8 mouse cellular contexts compared by ENCODE assay signal in genomic region chr17:81064279-81064978, GRCm38 (mm10). TPM values are rescaled to one million over a fixed set of nuclear protein-coding genes. Genes with fewer than 3 reads are reported as not detected.
A peak's percentile ranks its signal among the peaks of the same experiment; 100 is the strongest.
DNase-seq lines count a peak whose midpoint lies in the region; ATAC-seq and TF ChIP-seq lines count a peak whose summit lies in the region.

No protein-coding gene starts in this region.

- no peaks in the 10 kb centered on the region for H3K9me3 ChIP-seq in hindbrain, embryonic 15.5 days
- no peaks in the 10 kb centered on the region for H3K9me3 ChIP-seq in limb, embryonic 10.5 days (replicated peaks)
- no peaks in the 10 kb centered on the region for H3K9me3 ChIP-seq in midbrain, embryonic 14.5 days (ENCODE audit: control insufficient read depth, low read length)

- H3K27me3 ChIP-seq in hindbrain, embryonic 15.5 days: no peaks in the 10 kb centered on the region
- no peaks in the 10 kb centered on the region for H3K27me3 ChIP-seq in limb, embryonic 10.5 days (ENCODE audit: low read depth, poor library complexity, severe bottlenecking)
- H3K27me3 ChIP-seq in midbrain, embryonic 14.5 days (ENCODE audit: control insufficient read depth, insufficient read depth, low read length): no peaks in the 10 kb centered on the region

- peak overlapping the region; percentile 95 for H3K4me3 ChIP-seq in bone marrow macrophage, adult 2 months (ENCODE audit: insufficient read depth, low read length)
- H3K4me3 ChIP-seq in hindbrain, embryonic 15.5 days: peak overlapping the region; percentile 93
- peak overlapping the region; percentile 91 for H3K4me3 ChIP-seq in limb, embryonic 10.5 days
- H3K4me3 ChIP-seq in midbrain, embryonic 14.5 days (replicated peaks; ENCODE audit: low read depth, low read length): peak overlapping the region; percentile 88

- WGBS in hindbrain, embryonic 15.5 days: 16% methylated on average over 28 of the region's 28 CpGs
- 21% methylated on average over 28 of the region's 28 CpGs for WGBS in limb, embryonic 10.5 days
- 18% methylated on average over 28 of the region's 28 CpGs for WGBS in midbrain, embryonic 14.5 days

- no peaks in the 10 kb centered on the region for H3K36me3 ChIP-seq in hindbrain, embryonic 15.5 days
- peaks cover 25% of the 10 kb centered on the region for H3K36me3 ChIP-seq in limb, embryonic 10.5 days
- H3K36me3 ChIP-seq in midbrain, embryonic 14.5 days (ENCODE audit: control insufficient read depth, insufficient read depth, low read length): no peaks in the 10 kb centered on the region

- peak overlapping the region; percentile 74 for H3K27ac ChIP-seq in bone marrow macrophage, adult 2 months (ENCODE audit: insufficient read depth, low read depth, low read length)
- peak overlapping the region; percentile 79 for H3K27ac ChIP-seq in hindbrain, embryonic 15.5 days (replicated peaks)
- H3K27ac ChIP-seq in limb, embryonic 10.5 days: peak overlapping the region; percentile 97
- peak overlapping the region; percentile 61 for H3K27ac ChIP-seq in midbrain, embryonic 14.5 days (replicated peaks; ENCODE audit: low read depth, low read length)

- H3K4me1 ChIP-seq in bone marrow macrophage, adult 2 months (ENCODE audit: control insufficient read depth, insufficient read depth, low read length): peaks cover 11% of the 10 kb centered on the region
- peaks cover 9% of the 10 kb centered on the region for H3K4me1 ChIP-seq in hindbrain, embryonic 15.5 days (replicated peaks)
- H3K4me1 ChIP-seq in limb, embryonic 10.5 days: peaks cover 7% of the 10 kb centered on the region
- H3K4me1 ChIP-seq in midbrain, embryonic 14.5 days (ENCODE audit: control insufficient read depth, insufficient read depth, low read length): 0 out of 2 replicates have a peak, but pooled peaks cover 4% of the 10 kb centered on the region

- no peak for TF ChIP-seq CTCF in bone marrow macrophage, adult 2 months (IDR thresholded peaks at IDR 0.05; ENCODE audit: low read depth, low read length)

- TF ChIP-seq POLR2A in bone marrow macrophage, adult 2 months (IDR thresholded peaks at IDR 0.05; ENCODE audit: borderline replicate concordance, low read depth, low read length): no peak

- DNase-seq in lung, adult 18-20 months: peak; percentile 4 to 7
- DNase-seq in lung, postnatal 14 days: no peak
- peak; percentile 14 for DNase-seq in fibroblast of lung, adult 2 months (ENCODE audit: low read depth)
- DNase-seq in limb, embryonic 10.5 days (ENCODE audit: low spot score): peak; percentile 35
- no peak for DNase-seq in midbrain, embryonic 14.5 days
- no peak for DNase-seq in spleen, adult 18-20 months

- peak; percentile 87 for ATAC-seq in hindbrain, embryonic 15.5 days (ENCODE audit: low FRiP score, low read depth)
- peak; percentile 82 for ATAC-seq in midbrain, embryonic 14.5 days (ENCODE audit: low FRiP score, low TSS enrichment)

- H3K4me2 ChIP-seq in hindbrain, embryonic 15.5 days: peak overlapping the region; percentile 74
- H3K4me2 ChIP-seq in midbrain, embryonic 14.5 days (ENCODE audit: low read length): peak overlapping the region; percentile 76

- peak overlapping the region; percentile 95 for H3K9ac ChIP-seq in hindbrain, embryonic 15.5 days
- peak overlapping the region; percentile 93 for H3K9ac ChIP-seq in midbrain, embryonic 14.5 days (replicated peaks; ENCODE audit: low read length)

RNA-seq across cellular contexts. Expression of gene Thumpd2, which starts 0.5 kb away (rescaled TPM):
- 2.8 and 3.1 TPM in 2 replicates for polyA plus RNA-seq in bone marrow macrophage, adult 2 months (2012; ENCODE audit: insufficient read depth, insufficient read length, missing spikeins)
- polyA plus RNA-seq in hindbrain, embryonic 15.5 days (2015; fragmentation: Nextera tagmentation; extraction: Ambion mirVana): 7.1 and 7.5 TPM in 2 replicates
- polyA plus RNA-seq in limb, embryonic 10.5 days (2016; fragmentation: Nextera tagmentation; extraction: Ambion mirVana): 13.6 and 15.3 TPM in 2 replicates
- 7.6 and 9.1 TPM in 2 replicates for polyA plus RNA-seq in midbrain, embryonic 14.5 days (2014; fragmentation: Nextera tagmentation; extraction: Ambion mirVana)

Comparison
In these comparisons a context has a peak if more than half of its experiments do, and no peak if none do; other contexts are left out.
1. DNase-seq: peak in lung, adult 18-20 months (2 of 2), fibroblast of lung, adult 2 months (single experiment) and limb, embryonic 10.5 days (single experiment); none in lung, postnatal 14 days (single experiment), midbrain, embryonic 14.5 days (single experiment) and spleen, adult 18-20 months (0 of 2).
2. Peak in every context shown above with its lines, with median percentiles within 50 percentile points of each other: H3K27ac ChIP-seq and H3K4me3 ChIP-seq.